Mouse (Mus musculus): ENCODE results near the gene C1ql1.

The C1ql1 gene

GRCm38 (mm10) chr11:102958431-102958830, 11.9 kb upstream of the C1ql1 start:
- no peak for DNase-seq

- DNase-seq = no peak
These were observed 11.2 kb upstream of the C1ql1 start for GRCm38 (mm10) chr11:102957692-102958091.

GRCm38 (mm10) chr11:102956962-102957614, 10.6 kb upstream of the C1ql1 start:
- DNase-seq = peak; percentile 28 to 55

- DNase-seq = no peak
These were observed 6.4 kb upstream of the C1ql1 start for GRCm38 (mm10) chr11:102952922-102953321.

GRCm38 (mm10) chr11:102948043-102948961, 1.8 kb upstream of the C1ql1 start:
- peak in 1 of 2 experiments; percentile 45 for DNase-seq

GRCm38 (mm10) chr11:102946992-102947343, 480 bp upstream of the C1ql1 start:
- DNase-seq = no peak

GRCm38 (mm10) chr11:102945306-102946264, 903 bp downstream of the C1ql1 start:
- DNase-seq = no peak

- no peak for DNase-seq
These were observed 5.3 kb downstream of the C1ql1 start for GRCm38 (mm10) chr11:102941236-102941635.

GRCm38 (mm10) chr11:102939024-102939675, 7.3 kb downstream of the C1ql1 start:
- no peak for DNase-seq

GRCm38 (mm10) chr11:102937529-102938182, 8.8 kb downstream of the C1ql1 start:
- DNase-seq = no peak

- no peak for DNase-seq
These were observed 10.2 kb downstream of the C1ql1 start for GRCm38 (mm10) chr11:102936272-102936671.

GRCm38 (mm10) chr11:102930672-102931071, 15.8 kb downstream of the C1ql1 start:
- no peak for DNase-seq

GRCm38 (mm10) chr11:102925351-102925717, 21.2 kb downstream of the C1ql1 start:
- DNase-seq = peak in 1 of 2 experiments; percentile 21

GRCm38 (mm10) chr11:102924557-102925350, 21.7 kb downstream of the C1ql1 start, which contains the start of gene Kif18b:
TSS of gene Kif18b (minus strand) at chr11:102925124.
- DNase-seq = peak; percentile 93 to 95

- DNase-seq = no peak
These were observed 25.0 kb downstream of the C1ql1 start for GRCm38 (mm10) chr11:102921491-102921890.

- no peak for DNase-seq
These were observed 28.4 kb downstream of the C1ql1 start for GRCm38 (mm10) chr11:102918077-102918476.

- DNase-seq = no peak
These were observed 31.1 kb downstream of the C1ql1 start for GRCm38 (mm10) chr11:102915380-102915779.

- DNase-seq = no peak
These were observed 35.1 kb downstream of the C1ql1 start for GRCm38 (mm10) chr11:102911376-102911775.

- DNase-seq = no peak
These were observed 42.8 kb downstream of the C1ql1 start for GRCm38 (mm10) chr11:102903654-102904053.

- no peak for DNase-seq
These were observed 44.4 kb downstream of the C1ql1 start for GRCm38 (mm10) chr11:102902107-102902506.

GRCm38 (mm10) chr11:102901199-102901598, 45.3 kb downstream of the C1ql1 start:
- DNase-seq = no peak
